Mouse (Mus musculus) lung, embryonic 16.5 days (tissue): ENCODE data around the gene Sh3rf3. TPM values are rescaled to one million over a fixed set of nuclear protein-coding genes. Genes with fewer than 3 reads are reported as not detected.

Experiments
- ATAC-seq: fragments of 200-750 bp; cut with Nextera tagmentation; 2 replicates; pipeline ENCODE4 v1.8.0; 2017; ENCODE audit warnings: low read depth, mild to moderate bottlenecking, moderate library complexity
- H3K27ac ChIP-seq: fragments of 300-500 bp; sonication (generic); 2 replicates; pipeline ENCODE4 v1.5.1; 2014; ENCODE audit warnings: mild to moderate bottlenecking, control low read depth, low read length
- H3K27me3 ChIP-seq: fragments of 300-500 bp; sonication (generic); 2 replicates; pipeline ENCODE4 v1.6.1; 2014; ENCODE audit warnings: low read depth, low read length, mixed read lengths; ENCODE audit not compliant: control insufficient read depth, insufficient read depth
- H3K36me3 ChIP-seq: fragments of 300-500 bp; sonication (generic); 2 replicates; pipeline ENCODE4 v1.6.1; 2014; ENCODE audit warnings: low read length; ENCODE audit not compliant: control insufficient read depth, insufficient read depth
- H3K4me1 ChIP-seq: fragments of 300-500 bp; sonication (generic); replicated peaks from 2 replicates; pipeline ENCODE4 v1.6.1; 2014; ENCODE audit warnings: low read length, mixed read lengths; ENCODE audit not compliant: control insufficient read depth, insufficient read depth
- H3K4me2 ChIP-seq: fragments of 300-500 bp; sonication (generic); 2 replicates; pipeline ENCODE4 v1.6.1; 2014; ENCODE audit warnings: low read depth, low read length, control low read depth
- H3K4me3 ChIP-seq: fragments of 300-500 bp; sonication (generic); 2 replicates; pipeline ENCODE4 v1.5.1; 2014; ENCODE audit warnings: mild to moderate bottlenecking, low read length, control low read depth
- H3K9ac ChIP-seq: fragments of 300-500 bp; sonication (generic); 2 replicates; pipeline ENCODE4 v1.6.1; 2014; ENCODE audit warnings: low read length, control low read depth
- H3K9me3 ChIP-seq: fragments of 300-500 bp; sonication (generic); 2 replicates; pipeline ENCODE4 v1.6.1; 2016; ENCODE audit warnings: low read length; ENCODE audit not compliant: control insufficient read depth
- WGBS: fragments of 180-500 bp; shearing (Covaris S2); extraction: QIAGEN DNeasy Blood & Tissue Kit; methylation state at CpG from one replicate; pipeline ENCODE4 v1.1.7; 2014; 5-methylcytosine and 5-hydroxymethylcytosine counted together
- polyA plus RNA-seq: library from polyadenylated mRNA; unstranded; fragments of >200 nt; fragmentation: Nextera tagmentation; extraction: Ambion mirVana; gene quantifications from 2 replicates; pipeline ENCODE4 v1.2.1, GENCODE M21; 2015

The Sh3rf3 gene
- polyA plus RNA-seq, 1 experiment from 2014 or later, result 1.9 TPM

GRCm38 (mm10) chr10:58812210-58813080, 714 bp upstream of the Sh3rf3 start:
- peak overlapping the region; percentile 57 for H3K4me3 ChIP-seq
- no peaks in the 10 kb centered on the region for H3K9me3 ChIP-seq
- H3K4me2 ChIP-seq, result peak overlapping the region; percentile 59
- no peaks in the 10 kb centered on the region; the same call in 1 of the 2 replicates for H3K4me1 ChIP-seq
- peak; percentile 82 for ATAC-seq
- peak overlapping the region; percentile 74 for H3K9ac ChIP-seq
- H3K36me3 ChIP-seq, result no peaks in the 10 kb centered on the region
- peaks cover 18% of the 10 kb centered on the region for H3K27me3 ChIP-seq
- under 1% methylated on average over 63 of the region's 63 CpGs for WGBS
- H3K27ac ChIP-seq, result peak overlapping the region; percentile 56

GRCm38 (mm10) chr10:58813801-58814191, 637 bp downstream of the Sh3rf3 start:
- Histone ChIP-seq H3K9ac (peak overlapping the region; percentile 74), H3K9me3 (no peaks in the 10 kb centered on the region), H3K4me1 (no peaks in the 10 kb centered on the region; the same call in 1 of the 2 replicates), H3K4me3 (peak overlapping the region; percentile 57), H3K36me3 (no peaks in the 10 kb centered on the region), H3K27ac (peak overlapping the region; percentile 33; the same call in 1 of the 2 replicates), H3K4me2 (peak overlapping the region; percentile 59), H3K27me3 (peaks cover 18% of the 10 kb centered on the region)
- 1% methylated on average over 35 of the region's 35 CpGs for WGBS
- peak; percentile 19; the same call in 1 of the 2 replicates for ATAC-seq

DNA sequence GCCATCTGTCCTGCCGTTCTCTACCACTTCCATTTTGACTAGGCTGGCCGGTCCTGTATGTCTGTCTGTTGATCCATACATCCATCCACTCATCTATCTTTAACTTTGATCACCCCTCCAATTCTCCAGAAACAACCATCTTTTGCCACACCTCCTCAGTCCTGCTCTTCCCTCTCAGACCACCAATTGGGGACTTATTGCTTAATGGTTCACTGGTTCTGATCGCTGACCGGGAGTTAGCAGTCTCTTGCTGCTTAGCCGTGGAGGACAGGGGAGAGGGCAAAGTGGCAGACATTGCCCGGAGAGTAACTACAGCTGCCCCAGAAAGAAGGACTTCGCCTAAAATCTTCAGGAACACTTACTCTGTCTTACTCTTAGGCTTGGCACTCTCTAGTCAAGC, 1.3 kb downstream of the Sh3rf3 start:
- Histone ChIP-seq H3K27ac (no peak overlapping the region), H3K36me3 (no peaks in the 10 kb centered on the region), H3K27me3 (peaks cover 18% of the 10 kb centered on the region), H3K9ac (peak overlapping the region; percentile 74), H3K4me1 (no peaks in the 10 kb centered on the region; the same call in 1 of the 2 replicates), H3K4me2 (peak overlapping the region; percentile 59), H3K4me3 (peak overlapping the region; percentile 57), H3K9me3 (no peaks in the 10 kb centered on the region)
- ATAC-seq, result no peak
- WGBS, result 47% methylated on average over 7 of the region's 7 CpGs

DNA sequence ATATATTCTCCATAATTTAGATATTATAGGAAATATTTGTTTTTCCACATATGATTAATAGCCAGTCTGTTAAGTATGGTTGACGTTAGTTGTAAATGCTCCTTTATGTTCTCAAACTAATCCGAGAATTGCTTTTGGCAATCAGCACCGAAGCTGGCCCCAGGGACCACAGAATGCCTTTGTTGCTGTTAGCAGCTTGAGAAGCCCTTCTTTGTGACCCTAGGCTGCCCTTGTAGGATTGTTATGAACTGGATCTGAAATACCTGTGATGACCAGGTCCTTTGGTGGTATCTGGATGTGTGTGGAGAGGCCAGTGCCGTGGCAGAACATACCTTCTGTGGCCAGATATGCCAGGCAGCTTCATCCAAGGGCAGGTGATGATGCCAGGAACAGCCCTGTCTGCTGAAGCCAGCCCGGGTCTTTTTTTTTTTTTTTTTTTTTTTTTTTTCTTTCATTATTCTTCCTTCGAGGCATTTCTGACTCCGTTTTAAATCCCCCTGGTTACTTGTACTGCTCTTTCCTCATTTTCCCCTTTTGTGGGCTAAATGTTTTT, 10.9 kb downstream of the Sh3rf3 start:
- H3K4me2 ChIP-seq, result no peak overlapping the region
- H3K4me1 ChIP-seq, result peaks cover 6% of the 10 kb centered on the region; the same call in 1 of the 2 replicates
- WGBS, result 65% methylated on average over 7 of the region's 7 CpGs
- no peak for ATAC-seq
- H3K4me3 ChIP-seq, result no peak overlapping the region
- no peaks in the 10 kb centered on the region for H3K36me3 ChIP-seq
- no peak overlapping the region for H3K27ac ChIP-seq
- no peaks in the 10 kb centered on the region for H3K27me3 ChIP-seq
- H3K9ac ChIP-seq, result no peak overlapping the region
- H3K9me3 ChIP-seq, result no peaks in the 10 kb centered on the region

- H3K9me3 ChIP-seq, result no peaks in the 10 kb centered on the region
- ATAC-seq, result no peak
- H3K27ac ChIP-seq, result no peak overlapping the region
- H3K9ac ChIP-seq, result no peak overlapping the region
- no peaks in the 10 kb centered on the region for H3K27me3 ChIP-seq
- peaks cover 6% of the 10 kb centered on the region; the same call in 1 of the 2 replicates for H3K4me1 ChIP-seq
- no peak overlapping the region for H3K4me3 ChIP-seq
- WGBS, result 78% methylated on average over 11 of the region's 11 CpGs
- H3K4me2 ChIP-seq, result no peak overlapping the region
- no peaks in the 10 kb centered on the region for H3K36me3 ChIP-seq
Observed at GRCm38 (mm10) chr10:58829251-58830111, 16.3 kb downstream of the Sh3rf3 start.

DNA sequence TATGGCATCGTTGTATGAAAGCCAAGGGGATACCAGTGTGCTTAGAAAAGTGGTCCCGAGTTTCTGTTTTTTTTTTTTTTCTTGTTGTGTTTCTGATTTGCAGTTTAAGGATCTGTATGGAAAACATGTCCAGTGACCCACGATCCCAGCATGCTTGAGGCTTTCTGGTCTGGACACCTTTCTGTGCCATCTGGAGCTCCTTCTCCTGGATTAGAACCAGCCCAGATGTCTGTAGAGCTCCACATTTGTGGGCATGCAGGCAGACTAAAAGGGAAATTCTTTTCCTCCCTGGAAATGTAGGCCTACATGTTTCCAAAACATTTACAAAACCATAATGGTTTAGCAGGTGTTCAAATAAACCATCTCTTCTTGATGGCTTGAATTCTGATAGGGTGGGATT, 20.0 kb downstream of the Sh3rf3 start:
- Histone ChIP-seq H3K9ac (no peak overlapping the region), H3K36me3 (no peaks in the 10 kb centered on the region), H3K4me2 (no peak overlapping the region), H3K9me3 (no peaks in the 10 kb centered on the region), H3K27ac (no peak overlapping the region), H3K4me3 (no peak overlapping the region), H3K4me1 (no peaks in the 10 kb centered on the region), H3K27me3 (no peaks in the 10 kb centered on the region)
- 69% methylated on average over 3 of the region's 3 CpGs for WGBS
- no peak for ATAC-seq

- H3K4me2 ChIP-seq, result no peak overlapping the region
- no peaks in the 10 kb centered on the region for H3K9me3 ChIP-seq
- no peak for ATAC-seq
- H3K27ac ChIP-seq, result no peak overlapping the region
- H3K4me1 ChIP-seq, result no peaks in the 10 kb centered on the region
- H3K27me3 ChIP-seq, result no peaks in the 10 kb centered on the region
- no peak overlapping the region for H3K9ac ChIP-seq
- no peak overlapping the region for H3K4me3 ChIP-seq
- H3K36me3 ChIP-seq, result no peaks in the 10 kb centered on the region
- 68% methylated on average over 13 of the region's 13 CpGs for WGBS
Observed at GRCm38 (mm10) chr10:58833741-58834178, 20.6 kb downstream of the Sh3rf3 start.

DNA sequence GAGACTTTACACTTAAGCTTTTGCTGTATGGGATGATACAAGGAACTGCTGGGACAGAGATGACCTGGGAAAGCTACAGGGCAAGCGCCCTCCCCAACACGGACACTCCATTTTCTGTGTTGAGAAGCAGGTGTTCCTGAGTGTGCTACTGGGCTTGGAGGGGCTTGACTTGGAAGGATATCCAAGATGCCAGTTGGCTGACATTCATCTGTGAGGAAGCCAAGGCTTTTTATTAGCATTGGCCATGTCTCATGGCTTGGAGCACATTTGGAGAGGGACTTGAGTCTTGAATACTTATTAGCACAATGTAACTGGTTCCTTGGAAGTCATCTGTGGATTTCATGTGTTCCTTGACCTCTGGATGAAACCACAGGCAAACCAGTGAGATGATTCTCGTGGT, 23.2 kb downstream of the Sh3rf3 start:
- H3K9ac ChIP-seq, result no peak overlapping the region
- no peak overlapping the region for H3K4me2 ChIP-seq
- 79% methylated on average over 3 of the region's 3 CpGs for WGBS
- H3K27me3 ChIP-seq, result no peaks in the 10 kb centered on the region
- no peaks in the 10 kb centered on the region for H3K4me1 ChIP-seq
- H3K36me3 ChIP-seq, result no peaks in the 10 kb centered on the region
- no peaks in the 10 kb centered on the region for H3K9me3 ChIP-seq
- no peak overlapping the region for H3K4me3 ChIP-seq
- ATAC-seq, result no peak
- no peak overlapping the region for H3K27ac ChIP-seq

- no peak for ATAC-seq
- Histone ChIP-seq H3K36me3 (no peaks in the 10 kb centered on the region), H3K27me3 (no peaks in the 10 kb centered on the region), H3K9me3 (no peaks in the 10 kb centered on the region), H3K9ac (no peak overlapping the region), H3K27ac (no peak overlapping the region), H3K4me3 (no peak overlapping the region), H3K4me1 (no peaks in the 10 kb centered on the region), H3K4me2 (no peak overlapping the region)
- 91% methylated on average over 5 of the region's 5 CpGs for WGBS
Observed at GRCm38 (mm10) chr10:58837504-58837903, 24.3 kb downstream of the Sh3rf3 start.
